Mouse (Mus musculus): ENCODE results near the gene Gcnt7.

Gcnt7 gene

DNA sequence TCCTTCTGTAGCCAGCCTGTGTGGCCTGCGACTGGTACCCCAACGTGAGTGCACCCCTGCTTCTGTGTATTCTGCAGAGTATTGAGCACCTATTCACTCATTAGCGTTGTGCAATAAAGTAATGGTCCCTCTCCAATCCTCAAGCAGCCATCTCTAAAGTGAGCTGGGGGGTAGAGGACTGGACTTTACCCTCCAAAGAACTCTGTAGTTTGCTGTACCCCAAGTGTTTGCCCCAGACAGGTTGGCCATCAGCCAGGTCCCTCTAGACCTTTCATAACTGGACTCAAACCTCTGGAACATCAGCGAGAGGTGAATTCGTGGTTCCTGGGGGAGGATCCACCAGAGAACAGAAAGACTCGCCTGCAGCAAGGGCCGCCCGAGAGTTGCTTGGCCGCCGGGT, 5.9 kb downstream of the Gcnt7 start:
- no peak for DNase-seq

- no peak for DNase-seq
These were observed 6.4 kb downstream of the Gcnt7 start for GRCm38 (mm10) chr2:172452031-172452430.

DNA sequence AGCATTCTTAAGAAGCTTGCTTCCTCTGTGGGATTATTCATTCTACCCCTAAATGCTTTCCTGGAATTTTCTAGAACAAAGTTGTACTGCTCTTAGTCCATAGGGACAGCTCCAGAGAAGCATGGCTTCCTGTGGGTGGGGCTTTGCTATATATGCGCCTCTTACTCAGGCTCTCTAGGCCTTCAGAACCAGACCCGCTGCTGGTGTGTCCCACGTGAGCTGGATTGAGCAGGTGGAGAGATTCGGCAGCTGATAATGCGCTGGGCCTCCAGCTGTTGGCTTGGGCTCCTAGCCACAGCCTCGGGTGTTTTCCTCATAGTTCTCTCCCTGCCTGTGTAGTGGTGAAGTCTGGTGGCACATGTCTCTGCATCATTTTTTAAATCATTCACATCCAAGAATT, 7.8 kb downstream of the Gcnt7 start:
- no peak for DNase-seq

- no peak for DNase-seq
These were observed 10.1 kb downstream of the Gcnt7 start for GRCm38 (mm10) chr2:172448329-172448728.

GRCm38 (mm10) chr2:172447317-172447716, 11.1 kb downstream of the Gcnt7 start:
- no peak for DNase-seq

DNA sequence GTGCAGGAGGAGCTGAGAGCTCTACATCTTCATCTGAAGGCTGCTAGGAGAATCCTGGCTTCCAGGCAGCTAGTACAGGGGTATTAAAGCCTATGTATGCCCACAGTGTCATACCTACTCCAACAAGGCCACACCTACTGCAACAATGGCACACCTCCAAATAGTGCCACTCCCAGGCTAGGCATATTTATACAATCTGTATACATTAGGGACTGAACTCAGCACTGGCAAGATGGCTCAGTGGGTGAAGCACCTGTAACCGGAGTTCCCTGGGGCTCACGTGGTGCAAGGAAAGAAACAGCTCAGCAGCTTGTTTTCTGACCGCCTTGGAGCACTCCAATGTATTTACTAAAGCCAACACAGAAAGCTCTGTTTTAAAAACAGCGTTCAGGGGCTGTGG, 12.8 kb downstream of the Gcnt7 start:
- DNase-seq = no peak

DNA sequence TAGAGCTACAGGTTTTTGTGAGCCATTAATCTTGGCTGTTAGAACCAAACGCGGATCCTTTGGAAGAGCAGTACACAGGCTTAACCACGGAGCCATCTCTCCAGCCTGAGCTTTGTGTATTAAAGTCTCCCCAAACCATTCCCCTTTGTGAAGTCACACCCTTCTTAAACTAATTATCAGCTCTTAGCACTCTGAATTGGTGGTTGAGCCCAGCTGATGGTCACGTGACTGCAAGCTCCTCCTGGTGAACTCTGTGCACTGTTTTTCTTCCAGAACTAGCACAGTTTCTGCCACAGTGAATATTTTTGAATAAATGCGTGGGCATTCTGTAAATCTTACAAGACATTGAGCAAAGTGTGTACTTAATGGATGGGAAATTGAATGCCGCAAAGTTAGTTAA, 17.2 kb downstream of the Gcnt7 start:
- no peak for DNase-seq

DNA sequence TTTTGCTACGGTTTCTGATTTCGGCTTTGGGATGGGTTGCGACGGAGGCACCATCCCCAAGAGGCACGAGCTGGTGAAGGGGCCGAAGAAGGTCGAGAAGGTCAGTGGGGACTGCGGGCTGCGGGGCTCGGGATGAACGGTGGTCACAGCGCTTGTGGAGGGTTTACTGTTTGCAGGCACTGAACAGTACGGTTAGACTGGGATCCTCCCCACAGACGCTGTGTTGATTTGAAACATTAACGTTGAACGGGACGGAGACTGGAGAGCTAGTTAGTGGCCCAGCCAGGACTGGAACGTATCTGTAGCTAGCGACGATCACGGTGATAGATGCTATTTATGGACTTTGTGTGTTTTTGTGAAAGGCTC, 17.8 kb downstream of the Gcnt7 start:
- no peak for DNase-seq

- DNase-seq = peak; percentile 100
These were observed 18.4 kb downstream of the Gcnt7 start, which contains the start of gene Rtf2 for GRCm38 (mm10) chr2:172439843-172440639. Gene Rtf2 (plus strand): TSS chr2:172440556.

DNA sequence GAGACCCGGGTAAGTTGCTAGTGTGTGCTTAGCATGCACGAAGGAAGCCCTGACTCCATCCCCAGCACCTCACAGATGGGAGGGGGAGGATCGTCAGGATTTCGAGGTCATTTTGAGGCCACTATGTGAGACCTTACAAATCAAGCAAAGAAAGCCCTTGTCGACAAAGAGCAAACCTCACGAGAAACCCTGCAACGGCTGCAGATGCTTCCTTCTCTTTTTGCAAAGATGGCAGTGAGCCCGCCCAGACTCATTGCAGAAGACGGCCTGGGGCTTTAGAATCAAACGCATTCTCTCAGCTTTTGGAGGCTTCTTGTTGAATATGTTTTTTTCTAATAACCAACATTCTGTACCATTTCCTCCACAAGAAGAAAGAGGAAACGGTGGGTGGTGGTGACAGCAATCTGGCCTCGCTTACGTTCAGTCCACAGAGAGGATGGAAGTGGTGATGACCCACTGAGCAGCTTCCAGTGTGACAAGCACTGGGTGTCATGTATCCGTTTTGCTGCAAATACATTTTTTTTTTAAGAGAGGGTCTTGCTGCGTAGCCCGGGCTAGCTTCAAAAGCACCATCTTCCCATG, 20.9 kb downstream of the Gcnt7 start:
- DNase-seq = no peak

DNA sequence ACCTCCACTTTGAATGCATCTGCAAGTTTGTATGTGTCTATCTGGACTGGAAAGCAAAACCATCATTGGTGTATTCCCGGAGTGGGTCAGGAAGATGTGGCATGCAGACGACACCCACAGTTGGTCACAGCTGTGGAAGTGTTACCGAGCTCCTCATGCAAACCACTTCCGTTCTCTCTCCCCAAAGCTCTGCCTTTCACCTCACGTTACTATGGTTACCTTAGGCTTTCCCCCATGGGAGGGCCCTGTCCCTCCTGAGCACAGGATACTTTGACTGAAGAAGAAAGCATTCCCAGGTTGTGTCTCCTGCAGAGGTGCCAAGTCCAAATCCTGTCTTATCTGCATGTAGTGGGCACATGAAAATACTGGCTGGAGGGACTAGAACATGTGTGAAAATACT, 24.6 kb downstream of the Gcnt7 start:
- no peak for DNase-seq

DNA sequence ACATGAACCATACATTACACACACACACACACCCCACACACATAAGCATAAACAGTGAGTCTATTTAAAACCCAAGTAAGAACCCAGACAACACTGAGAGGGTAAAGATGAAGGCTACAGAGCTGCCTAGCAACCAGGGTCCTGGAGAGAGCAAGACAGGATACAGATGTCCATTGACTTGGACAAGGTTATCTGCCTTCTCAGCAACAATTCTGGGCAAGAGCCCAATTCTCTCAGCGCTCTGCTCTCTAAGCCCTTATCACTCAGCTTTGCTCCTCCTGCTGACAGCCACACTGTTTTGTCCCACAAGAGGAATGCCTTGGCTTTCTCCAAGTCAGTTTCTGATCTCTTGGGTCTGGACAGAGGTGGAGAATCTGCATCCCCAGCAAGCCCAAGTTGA, 27.8 kb downstream of the Gcnt7 start:
- no peak for DNase-seq

GRCm38 (mm10) chr2:172418208-172418607, 40.2 kb downstream of the Gcnt7 start:
- no peak for DNase-seq

GRCm38 (mm10) chr2:172416876-172417275, 41.5 kb downstream of the Gcnt7 start:
- DNase-seq = no peak

GRCm38 (mm10) chr2:172416218-172416617, 42.2 kb downstream of the Gcnt7 start:
- DNase-seq = no peak

GRCm38 (mm10) chr2:172413894-172414293, 44.5 kb downstream of the Gcnt7 start:
- DNase-seq = no peak

- DNase-seq = no peak
These were observed 45.1 kb downstream of the Gcnt7 start for GRCm38 (mm10) chr2:172413273-172413672.

DNA sequence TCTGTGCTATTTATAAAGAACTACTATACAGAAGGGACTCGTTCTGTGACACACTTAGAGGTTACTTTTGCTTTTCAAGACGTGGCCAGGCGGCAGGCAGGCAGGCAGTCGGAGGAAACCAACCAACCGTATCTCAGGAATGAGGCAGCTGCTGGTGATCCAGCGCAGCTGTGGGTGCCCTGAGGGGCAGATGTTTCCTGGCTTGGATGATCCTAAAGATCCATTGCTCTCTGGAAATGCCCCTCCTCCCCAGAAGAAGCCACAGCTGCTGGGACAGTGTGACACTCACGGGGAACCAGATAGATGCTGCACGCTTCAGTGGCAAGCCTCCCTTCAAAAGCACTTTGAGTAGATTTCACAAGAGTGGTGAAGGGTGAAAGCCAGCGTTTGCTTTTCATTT, 45.9 kb downstream of the Gcnt7 start:
- DNase-seq = no peak

DNA sequence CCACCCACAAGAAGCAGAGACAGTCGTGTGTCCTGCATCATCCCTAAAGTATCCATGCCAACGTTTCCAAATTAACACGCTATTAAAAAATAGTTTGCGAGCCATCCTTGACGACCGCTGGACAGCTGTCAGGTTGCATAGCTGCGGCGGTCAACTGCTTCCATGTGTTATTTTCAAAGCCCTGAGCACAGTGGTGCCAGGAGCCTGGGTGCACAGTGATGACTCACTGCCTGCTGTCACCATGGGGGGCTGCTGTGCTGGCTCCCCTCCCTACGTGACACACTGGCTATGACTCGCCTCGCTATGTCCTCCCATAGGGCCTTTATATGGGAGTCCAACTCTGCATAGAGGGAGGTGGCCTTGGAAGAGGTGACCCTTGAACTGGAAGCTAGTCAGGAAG, 47.3 kb downstream of the Gcnt7 start:
- DNase-seq = peak in 1 of 2 experiments; percentile 12

GRCm38 (mm10) chr2:172410686-172411085, 47.7 kb downstream of the Gcnt7 start:
- no peak for DNase-seq

- DNase-seq = no peak
These were observed 50.9 kb downstream of the Gcnt7 start for GRCm38 (mm10) chr2:172407499-172407898.

DNA sequence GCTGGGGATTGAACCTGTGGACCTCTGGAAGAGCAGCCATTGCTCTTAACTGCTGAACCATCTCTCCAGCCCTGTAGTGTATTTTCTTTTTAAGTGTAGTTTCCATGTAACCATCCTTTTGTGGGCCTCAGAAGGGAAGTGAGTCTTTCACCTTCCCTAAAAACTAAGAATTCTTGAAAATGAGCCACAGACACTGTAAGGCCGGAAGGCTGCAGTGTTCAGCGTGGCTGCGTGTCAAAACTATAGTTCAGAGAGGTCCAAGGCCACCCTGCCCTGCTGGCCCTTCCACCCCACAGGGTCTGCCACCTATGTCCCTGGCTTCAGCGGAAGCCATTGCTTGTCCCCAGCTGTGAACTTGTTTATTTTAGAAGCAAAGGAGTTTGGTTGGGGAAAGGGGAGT, 52.2 kb downstream of the Gcnt7 start:
- no peak for DNase-seq

GRCm38 (mm10) chr2:172405011-172405410, 53.4 kb downstream of the Gcnt7 start:
- no peak for DNase-seq

GRCm38 (mm10) chr2:172404239-172404638, 54.2 kb downstream of the Gcnt7 start:
- no peak for DNase-seq

Measured in cerebellum, postnatal 25 days (tissue).